Mouse (Mus musculus): ENCODE measurements at regions not wholly inside any gene's neighbourhood (a gene's known extent, or its start where the extent isn't known, plus 50 kb on each side); places are given as distances from the start of the nearest gene placed in this dataset.
"Not testable (repeated sequence)": the region's sequence is repeated elsewhere in the genome, so short reads cannot be mapped to it uniquely, and the experiment has no call there.

DNA sequence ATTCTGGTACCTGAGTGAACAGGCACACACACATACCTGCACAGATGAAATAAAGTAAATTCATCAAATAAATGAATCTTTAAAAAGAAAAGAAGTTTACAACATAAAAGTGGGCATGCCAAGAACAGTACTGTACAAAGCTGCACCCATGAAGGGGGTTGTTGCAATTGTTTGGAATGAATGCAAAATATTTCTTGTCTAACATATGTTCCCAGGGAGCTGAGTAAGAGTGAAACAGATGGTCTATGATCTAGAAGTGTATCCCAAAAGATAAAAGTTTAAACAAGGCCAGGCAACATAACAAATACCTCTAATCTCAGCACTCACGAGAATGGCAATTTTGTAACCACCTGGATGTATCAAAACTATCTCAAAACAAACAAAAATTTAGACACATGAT is 1685.5 kb upstream of the Dsel start:
- DNase-seq: no peak

DNA sequence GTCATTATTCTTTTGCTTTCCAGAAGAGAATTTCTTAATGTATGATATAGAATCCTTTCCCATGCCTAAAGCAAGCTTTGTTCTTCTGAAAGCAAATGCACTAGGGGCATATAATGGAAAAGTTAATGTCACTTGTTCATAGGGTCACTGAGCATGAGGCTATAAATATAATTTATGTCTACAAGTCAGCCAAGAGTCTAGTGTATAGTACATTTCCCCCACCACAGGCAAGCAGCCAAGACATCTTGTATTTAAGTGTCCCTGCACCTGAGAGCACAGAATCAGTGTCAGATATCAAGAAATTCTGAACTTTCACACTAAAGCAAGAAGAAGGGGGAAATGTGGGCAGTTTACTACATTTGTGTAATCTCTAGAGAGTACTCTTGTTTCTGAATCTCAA is 1675.3 kb upstream of the Dsel start:
- DNase-seq: no peak

DNA sequence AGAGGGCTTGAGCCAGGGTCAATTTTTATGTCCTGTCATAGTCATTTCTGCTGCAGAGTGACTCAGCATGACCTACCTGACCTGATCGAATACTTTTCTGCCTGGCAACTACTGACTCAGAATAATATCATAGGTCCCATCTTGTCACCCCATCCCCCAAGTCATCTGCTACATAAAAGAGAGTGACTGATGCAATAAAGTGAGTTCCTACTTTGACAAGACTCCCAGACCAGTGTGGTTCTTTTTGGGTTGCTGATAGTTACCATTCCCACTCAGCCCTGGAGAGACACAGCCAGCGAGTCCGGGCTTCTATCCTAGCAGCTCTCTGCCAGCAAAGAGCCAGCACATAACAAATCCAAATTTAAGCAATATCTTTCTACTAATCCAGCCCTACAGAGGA is 1665.8 kb upstream of the Dsel start:
- DNase-seq: no peak

DNA sequence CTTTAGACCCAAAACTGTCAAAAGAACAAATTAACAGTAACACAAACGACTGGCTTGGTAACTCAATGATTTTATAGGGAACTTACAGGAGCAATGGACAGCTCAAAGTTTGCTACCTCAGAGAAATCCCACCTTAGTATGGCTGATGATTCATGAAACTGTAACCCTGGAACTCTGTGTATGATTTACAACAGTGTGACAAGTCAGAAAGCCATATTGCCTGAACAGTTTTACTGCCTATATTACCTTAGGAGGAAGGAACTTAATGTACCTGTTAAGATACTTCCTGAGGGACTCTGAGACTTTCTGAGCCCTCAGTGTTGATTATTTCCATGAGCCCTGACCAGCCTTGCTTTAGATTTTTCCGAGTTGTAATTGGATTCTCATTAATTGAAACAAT is 1631.3 kb upstream of the Dsel start:
- no peak for DNase-seq

DNA sequence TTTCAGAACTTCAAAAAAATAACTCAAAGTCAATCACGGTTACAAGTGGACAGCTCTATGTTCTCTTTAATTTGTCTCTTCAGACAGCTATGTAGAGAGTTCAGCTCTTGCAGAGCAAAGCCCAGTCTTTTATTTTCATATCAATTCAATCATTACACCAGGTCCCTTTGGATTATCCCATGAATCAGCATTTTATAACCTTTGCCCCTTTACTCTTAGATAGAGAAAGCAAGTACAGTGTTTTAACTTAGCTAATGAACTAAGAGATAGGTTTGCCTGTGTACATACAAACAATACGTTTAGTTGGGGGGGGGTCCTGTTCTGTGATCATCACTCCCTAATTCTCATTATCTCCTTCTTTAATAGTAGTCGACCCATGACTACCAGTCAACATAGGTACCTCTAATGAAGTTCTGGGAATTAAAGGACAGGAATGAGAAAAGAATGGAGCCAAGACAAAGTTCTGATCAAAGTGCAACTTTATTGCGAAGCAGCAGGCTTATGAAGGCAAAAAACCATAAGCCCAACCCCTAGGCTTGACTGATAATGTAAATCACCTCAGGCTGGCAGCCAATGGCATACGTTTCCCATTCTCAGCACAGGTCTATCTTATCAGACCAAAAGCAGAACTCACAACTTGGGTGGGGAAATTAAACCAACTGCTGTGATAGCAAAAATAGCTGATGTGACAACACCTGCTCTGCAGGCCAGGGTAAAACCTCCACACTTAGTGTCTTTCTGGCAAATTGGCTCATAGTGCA is 1625.7 kb upstream of the Dsel start:
- DNase-seq: no peak

DNA sequence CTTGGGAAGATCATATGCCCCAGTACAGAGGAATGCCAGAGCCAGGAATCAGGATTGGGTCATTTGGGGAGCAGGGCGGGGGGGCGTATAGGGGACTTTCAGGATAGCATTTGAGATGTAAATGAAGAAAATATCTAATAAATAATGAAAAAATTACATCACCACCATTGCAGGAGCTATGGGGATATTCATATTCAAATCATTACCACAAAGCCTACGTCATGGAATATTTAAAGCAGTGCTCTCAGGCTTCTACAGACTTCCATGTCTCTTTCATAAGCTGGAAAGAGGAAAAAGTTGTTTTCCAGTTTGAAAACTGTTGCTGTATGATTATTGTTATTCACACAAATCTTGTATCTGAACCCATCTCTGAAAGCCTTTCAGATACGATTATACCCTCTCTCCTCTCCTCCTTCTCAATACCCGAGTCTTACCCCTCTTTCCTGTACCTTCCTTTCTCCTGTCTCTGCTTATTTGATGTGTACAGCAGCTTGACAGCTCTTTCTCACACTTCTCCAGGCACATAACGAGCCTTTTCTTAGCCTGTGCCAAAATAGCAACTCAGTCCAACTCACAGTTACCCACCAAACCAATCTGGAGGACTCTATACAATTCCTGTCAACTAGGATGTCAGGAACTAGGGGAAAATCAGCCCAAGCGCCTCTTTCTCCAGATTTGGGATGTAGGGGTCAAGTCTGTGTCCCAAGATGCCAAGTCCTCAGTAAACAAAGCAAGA is 1592.0 kb upstream of the Dsel start:
- DNase-seq: no peak

DNA sequence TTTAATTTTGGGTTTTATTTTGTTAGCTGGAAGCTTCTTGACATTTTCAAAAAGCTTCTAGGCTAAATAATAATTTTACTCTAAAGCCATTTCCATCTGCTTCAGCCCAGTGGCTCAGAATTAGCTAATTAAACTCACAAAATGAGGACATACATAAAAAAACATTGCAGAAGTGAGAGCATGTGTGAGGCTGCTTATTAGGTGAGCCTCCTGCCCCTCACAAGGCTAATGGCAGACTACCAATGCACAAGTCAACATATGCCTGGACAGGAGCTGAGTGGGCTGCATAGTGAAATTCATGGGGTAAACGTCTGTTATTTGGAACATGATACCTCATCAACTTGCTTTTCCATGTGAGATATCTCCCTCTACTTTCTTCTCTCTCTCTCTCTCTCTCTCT is 1569.0 kb upstream of the Dsel start:
- no peak for DNase-seq

DNA sequence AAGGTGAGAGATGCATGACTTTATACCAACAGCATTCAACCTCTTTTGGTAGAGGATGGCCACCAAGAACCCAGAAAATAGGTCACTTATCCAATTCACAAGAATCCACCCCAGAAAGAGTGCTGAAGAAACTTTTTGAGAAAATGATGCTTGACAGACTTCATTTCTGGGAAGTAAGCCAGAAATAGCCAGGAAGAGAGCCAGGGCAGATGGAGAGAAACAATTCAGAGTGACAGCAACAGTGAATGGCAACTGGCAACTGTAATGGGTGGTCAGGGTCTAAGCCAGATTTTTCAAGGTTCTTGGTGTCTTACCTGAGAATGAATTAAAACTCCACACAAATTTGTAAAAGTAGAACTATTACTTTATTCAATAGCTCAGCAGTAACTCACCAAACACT is 1566.5 kb upstream of the Dsel start:
- peak in 1 of 2 experiments; percentile 36 for DNase-seq

DNA sequence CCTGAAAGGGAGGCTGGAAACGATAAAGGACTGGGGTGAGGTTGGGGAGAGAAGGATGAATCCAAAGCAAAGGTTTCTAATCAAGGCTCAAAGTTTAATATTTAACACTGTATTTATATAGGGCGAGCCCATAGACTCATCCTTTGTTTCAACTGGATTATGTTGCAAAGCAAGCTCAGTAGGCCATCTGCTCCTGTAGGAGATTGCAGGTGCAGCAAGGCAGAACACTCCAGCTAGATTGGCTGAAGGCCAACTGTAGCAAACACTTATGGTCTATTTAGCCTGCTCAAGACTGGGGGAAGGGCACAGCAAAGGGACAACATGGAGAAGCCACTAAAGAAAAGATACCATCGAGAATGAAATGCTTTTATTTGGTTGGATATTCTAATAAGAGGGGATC is 1548.1 kb upstream of the Dsel start:
- DNase-seq: peak; percentile 28 to 55

DNA sequence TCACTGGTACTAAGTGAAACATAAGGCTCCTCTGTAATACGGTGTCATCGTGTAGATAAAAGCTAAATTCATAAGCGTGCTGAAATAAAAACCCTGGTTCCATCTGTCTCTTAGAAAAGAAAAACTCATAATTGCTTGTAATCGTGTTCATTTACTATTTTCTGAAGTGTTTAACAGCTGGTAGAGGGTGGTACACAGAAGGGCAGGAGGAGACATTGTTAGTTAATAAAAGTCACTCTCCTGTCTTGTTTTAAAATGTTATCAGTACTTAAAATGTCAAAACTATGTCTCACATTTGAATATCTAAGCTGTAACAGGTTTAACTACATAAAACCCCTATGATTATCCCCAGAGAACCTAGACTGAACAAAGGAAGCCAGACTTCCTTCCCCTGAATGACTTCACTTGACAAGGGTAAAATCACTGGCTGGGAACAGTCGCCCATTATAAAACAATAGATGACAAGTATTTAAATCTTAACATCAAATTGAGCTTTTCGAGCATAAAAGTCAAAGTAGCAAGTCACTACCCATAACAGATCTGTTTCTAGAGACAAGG is 1530.6 kb upstream of the Dsel start:
- no peak for DNase-seq

DNA sequence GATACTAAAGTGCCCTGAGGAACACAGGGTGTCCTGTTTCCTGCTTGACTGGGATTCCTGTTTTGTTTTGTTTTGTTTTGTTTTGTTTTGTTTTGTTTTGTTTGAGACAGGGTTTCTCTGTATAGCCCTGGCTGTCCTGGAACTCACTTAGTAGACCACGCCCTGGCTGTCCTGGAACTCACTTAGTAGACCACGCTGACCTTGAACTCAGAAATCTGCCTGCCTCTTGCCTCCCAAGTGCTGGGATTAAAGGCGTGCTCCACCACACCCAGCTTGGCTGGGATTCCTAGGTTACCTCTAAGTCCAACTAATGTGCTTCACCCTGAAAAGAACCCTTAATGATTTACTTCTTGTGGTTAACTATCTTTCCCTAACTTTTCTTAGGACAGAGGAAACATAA is 1529.6 kb upstream of the Dsel start:
- DNase-seq: not testable (repeated sequence)

DNA sequence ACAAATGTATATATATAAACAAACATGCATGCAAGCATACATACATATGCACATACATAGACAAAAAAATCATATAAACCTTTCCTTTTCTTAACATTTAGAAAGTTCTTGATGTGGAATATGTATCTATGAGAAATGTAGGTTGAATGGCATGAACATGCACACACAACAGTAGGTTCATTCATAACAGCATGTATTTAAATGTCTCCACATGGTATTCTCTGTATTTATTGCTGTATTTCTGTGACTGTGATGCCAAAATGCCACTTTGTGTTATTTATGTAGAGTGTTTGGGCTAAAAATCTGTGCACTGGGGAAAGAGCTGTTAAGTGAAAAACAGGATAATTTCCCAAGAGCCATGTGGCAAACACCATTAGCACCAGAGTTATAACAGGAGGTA is 1528.2 kb upstream of the Dsel start:
- DNase-seq: no peak

DNA sequence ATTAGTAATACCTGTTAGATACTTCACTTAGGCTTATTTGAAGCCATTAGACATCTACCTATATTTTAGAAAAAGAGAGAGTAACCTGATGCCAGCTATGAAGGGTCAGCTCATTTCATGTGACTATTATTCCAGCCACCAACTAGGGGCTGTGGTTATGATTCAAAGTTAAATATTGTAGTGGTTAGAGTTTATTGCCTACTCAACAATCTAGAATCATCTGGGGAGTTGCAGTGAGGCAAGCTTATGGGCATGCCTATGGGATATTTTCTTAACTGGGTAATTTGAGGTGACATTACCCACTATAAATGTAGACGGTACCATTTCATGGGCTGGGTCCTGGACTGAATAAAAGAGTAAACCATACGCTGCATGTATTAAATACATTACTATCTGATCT is 1525.2 kb upstream of the Dsel start:
- DNase-seq: no peak

DNA sequence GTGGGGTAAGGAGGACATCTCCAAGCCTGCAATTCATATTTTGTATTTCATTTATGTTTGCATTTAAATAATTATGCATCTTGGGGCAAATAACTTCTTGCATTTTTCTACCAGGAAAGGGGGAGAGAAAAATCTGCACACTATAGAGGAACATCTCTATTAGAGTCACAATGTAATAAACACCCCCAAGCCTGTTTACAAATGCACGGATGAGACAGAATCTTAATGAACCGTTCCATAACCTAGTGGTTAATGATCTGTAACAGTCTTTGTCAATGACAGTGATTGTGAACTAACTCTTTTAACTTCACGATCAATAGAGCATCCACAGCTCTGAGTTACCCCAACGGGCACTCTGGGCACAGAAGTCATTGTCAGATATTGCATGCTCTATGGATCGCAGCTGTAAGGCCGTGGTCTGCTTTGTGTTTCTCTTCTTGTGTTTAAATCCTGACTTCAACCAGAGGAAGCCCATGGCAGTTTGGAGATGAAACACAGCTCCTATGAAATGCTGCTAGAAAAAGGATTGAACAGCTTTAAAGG is 1520.2 kb upstream of the Dsel start:
- no peak for DNase-seq

DNA sequence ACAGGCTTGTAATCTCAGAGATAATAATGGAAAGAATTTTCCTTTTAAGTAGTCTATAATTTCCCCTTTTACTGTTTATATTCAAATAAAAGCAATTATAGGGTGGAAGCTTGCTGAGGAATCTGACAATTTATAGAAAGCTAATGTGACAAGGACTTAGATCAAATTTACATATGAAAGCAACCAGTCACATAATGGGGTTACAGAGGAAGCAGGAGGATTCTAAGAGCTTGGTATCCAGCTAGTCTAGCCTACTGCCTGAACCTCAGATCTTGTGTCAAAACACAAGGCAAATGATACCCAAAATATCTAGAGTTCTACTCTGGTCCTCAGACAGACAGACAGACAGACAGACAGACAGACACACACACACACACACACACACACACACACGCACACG is 1519.0 kb upstream of the Dsel start:
- DNase-seq: no peak

DNA sequence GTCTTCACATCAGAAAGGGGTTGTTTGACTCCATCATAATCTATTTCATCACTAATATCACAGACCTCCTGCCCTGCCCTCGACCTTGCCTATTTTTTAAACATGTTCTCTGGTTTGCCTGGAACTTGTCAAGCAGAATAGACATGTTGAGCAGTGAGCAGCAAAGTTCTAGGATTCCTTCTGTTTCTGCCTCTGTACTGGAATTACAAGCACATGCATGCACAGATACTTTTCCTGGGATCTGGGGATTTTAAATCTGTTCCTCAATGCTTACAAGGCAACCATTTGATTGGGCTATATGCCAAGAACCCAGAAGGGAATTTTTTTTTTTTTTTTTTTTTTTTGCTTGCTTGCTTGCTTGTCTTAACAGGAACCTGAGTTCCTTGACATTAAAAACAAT is 1508.0 kb upstream of the Dsel start:
- DNase-seq: no peak

DNA sequence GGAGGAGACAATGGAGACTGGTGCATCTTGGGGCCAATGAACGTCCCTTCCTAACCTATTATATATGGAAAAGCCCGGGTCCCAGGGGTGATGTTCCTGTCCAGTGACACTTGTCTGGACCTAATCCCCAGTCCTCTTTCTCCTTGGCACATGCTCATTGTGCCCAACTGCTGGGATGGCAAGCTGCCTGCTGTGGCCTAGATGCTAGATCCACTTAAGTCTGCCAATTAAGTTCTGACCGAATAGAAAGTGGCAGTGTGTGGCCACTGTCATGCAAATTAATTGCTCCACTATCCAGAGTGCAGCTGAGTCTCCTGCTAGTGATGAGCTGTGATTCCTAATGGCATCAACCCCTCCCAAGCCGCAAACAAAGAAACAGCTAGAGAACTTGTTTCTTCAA is 1493.5 kb upstream of the Dsel start:
- DNase-seq: peak; percentile 28 to 56

DNA sequence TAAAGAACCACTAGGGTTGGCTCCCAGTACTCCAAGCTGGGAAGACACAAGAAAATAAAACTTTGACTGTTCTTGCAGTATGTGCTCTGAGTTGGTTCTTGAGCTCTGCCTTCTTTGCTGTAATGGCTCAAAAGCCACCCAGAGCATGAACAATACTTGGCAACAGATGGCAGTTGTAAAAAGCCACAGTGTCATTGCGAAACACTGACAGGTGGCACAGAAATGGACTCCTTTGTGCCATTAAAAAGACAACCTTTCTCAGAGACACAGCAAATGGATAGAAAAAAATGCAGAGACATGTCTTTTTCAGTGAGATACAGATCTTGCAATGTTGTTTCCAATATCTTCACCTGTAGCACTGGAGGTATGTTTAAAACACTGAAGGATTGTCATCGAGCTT is 1443.3 kb upstream of the Dsel start:
- peak in 1 of 2 experiments; percentile 2 for DNase-seq

DNA sequence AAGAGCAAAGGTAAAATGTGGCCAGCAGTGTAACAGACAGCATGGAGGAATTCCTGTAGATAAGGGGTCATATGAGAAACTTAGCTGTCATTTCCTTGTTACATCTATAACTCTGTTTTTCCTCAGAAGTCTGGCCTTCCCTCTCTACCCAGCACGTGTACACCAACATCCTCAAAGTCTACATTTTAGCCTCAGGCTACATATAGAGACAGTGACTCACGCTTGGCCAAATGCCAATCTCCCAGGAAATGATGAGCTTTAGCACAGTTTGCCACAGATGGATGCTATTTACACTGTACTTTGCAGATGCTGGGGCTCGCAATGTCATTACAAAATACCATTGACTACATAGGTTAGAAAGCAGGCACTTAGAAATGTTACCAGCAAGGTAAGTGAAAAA is 1433.1 kb upstream of the Dsel start:
- DNase-seq: peak; percentile 7 to 40

DNA sequence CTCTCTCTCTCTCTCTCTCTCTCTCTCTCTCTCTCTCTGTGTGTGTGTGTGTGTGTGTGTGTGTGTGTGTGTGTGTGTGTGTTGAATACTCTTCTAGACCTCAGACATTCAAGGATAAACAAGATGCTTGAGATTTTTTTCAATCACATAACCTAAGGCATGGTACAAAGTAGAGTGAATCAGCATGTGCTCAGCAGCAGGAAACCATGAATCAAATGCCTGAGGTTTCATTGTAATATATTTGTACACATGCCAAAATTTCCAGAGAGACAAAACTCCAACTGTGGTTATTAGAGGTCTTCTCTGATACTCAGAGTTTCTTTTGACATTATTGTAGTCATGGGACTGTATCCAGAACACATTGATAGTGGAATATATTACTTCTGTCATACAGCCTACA is 1423.5 kb upstream of the Dsel start:
- DNase-seq: no peak

DNA sequence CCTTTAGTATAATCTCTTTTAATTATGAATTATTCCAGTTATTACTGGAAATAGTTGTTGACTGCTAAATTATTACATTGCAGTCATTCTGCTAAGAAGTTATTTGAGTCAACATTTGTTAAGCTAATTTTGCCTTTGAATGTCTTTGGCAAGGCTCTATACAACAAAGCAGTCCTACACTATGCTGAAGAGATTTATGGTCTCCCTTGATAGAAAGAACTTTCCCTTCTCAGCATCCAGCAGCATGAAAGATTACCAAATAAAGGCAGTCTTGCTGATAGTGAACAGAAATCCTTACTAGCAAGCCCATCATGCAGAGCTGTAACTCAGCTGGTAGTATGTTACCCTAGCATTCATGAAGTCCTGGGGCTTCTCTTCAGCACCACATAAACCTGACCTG is 1419.4 kb upstream of the Dsel start:
- no peak for DNase-seq

DNA sequence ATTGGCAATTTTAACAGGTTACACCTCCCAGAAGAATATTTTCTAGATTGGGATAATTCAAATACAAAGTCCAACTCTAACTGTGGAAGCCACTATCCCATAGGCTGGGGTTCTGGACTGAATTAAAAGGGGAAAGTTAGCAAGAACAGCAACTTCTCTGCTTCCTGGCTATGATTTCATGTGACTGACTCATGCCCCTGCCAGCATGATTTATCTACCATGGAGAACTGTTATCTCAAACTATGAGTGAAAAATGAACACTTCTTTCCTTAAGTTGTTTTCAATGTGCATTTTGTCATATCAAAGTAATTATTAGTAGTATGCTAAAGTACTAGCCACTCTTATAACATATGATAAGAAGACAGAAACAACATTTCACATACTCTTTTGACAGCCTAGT is 1394.7 kb upstream of the Dsel start:
- no peak for DNase-seq

DNA sequence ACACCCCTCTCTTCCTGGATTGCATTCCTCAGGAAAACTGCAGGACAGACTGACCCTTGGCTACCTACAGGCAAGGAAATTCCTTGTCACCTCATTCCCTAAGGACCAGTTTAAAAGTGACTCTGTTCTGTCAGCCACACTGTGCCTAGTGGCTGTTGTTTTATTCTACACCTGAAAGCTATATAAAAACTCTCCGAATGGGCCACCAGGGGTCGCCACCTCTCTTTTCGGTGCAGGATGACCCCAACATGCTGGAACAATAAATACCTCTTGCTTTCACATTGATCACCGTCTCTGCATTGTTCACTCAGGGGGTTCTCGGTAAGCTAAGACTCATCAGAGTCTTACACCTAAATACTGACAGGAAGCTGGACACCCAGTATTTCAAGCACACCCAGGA is 1382.6 kb upstream of the Dsel start:
- no peak for DNase-seq

DNA sequence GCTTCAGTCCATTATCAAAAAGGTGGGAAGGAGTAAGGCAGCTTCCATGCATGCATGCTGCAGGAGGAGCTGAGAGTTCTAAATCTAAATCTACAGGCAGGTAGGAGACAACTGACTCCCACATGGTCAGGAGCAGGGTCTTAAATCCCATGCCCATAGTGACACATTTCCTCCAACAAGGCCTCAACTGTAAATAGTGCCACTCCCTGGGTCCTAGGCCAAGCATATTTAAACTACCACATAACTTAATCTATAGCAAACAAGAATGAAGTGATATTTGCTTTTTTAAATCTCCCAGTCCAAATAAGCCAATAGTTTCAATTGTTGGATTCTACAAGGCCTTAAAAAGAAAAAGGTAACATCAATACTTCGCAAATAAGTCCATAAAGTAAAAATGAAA is 1345.4 kb upstream of the Dsel start:
- DNase-seq: no peak
